Mouse (Mus musculus): ENCODE results near the gene Gm45623.

GRCm38 (mm10) chr13:56726551-56726950 lies 27.1 kb downstream of the Gm45623 start:
- TF ChIP-seq CTCF (IDR thresholded peaks at IDR 0.05; ENCODE audit: control insufficient read depth, insufficient read depth, low read length) (no peak), POLR2A (IDR thresholded peaks at IDR 0.05; ENCODE audit: borderline replicate concordance, control insufficient read depth, low read depth, low read length) (no peak)
